ENCODE assay signal across 9 mouse cellular contexts in the genomic region with DNA sequence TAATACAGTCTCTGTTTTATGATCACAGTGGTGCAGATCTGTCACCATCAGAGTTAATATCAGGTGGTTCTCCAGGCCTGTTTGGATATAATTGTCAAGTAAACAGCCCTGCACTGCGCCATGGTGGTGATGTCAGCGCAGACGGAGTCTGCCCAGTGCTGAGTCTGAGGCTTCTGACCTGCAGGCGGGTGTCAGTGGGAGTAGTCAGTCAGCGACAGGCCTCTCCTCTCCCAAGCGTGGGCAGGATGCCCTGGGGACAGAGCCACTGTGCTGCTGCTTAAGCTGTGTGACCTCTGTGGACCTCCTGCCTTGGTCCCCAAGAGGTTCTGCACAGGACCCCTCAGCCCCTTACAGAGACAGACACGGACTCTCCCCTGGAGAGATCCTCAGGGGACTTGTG. TPM values are rescaled to one million over a fixed set of nuclear protein-coding genes. Genes with fewer than 3 reads are reported as not detected.
DNase-seq lines count a peak whose midpoint lies in the region; ATAC-seq and TF ChIP-seq lines count a peak whose summit lies in the region.
"Had no signal": no experiment of that assay in that cellular context is flagged by ENCODE, and none has a peak within 500 bp of the region (broad histone marks: within the 10 kb centered on the region; RNA-seq: fewer than 3 reads in every experiment).

No protein-coding gene starts in this region.

- H3K9ac ChIP-seq in heart, embryonic 11.5 days (ENCODE audit: low read depth, low read length): no peak overlapping the region

- H3K4me1 ChIP-seq in heart, embryonic 11.5 days (ENCODE audit: control insufficient read depth, insufficient read depth, low read length): peaks cover 9% of the 10 kb centered on the region; the same call in 1 of the 2 replicates
- H3K4me1 ChIP-seq in thymus, adult 2 months (replicated peaks; ENCODE audit: control insufficient read depth, insufficient read depth, low read length): peaks cover 5% of the 10 kb centered on the region

- TF ChIP-seq CTCF in thymus, adult 2 months (IDR thresholded peaks at IDR 0.05; ENCODE audit: borderline replicate concordance, control insufficient read depth, extremely low read depth, insufficient read depth, low read length, poor library complexity): no peak

- 74% methylated on average over 7 of the region's 7 CpGs for WGBS in heart, embryonic 11.5 days (ENCODE audit: insufficient replicate concordance)
- 97% methylated on average over 7 of the region's 7 CpGs for WGBS in thymus, adult 2 months

- ATAC-seq in heart, embryonic 11.5 days (replicated peaks; ENCODE audit: insufficient number of reproducible peaks, low FRiP score, low TSS enrichment): no peak

- no peak overlapping the region for H3K4me3 ChIP-seq in heart, embryonic 11.5 days (ENCODE audit: low read depth, low read length)
- no peak overlapping the region for H3K4me3 ChIP-seq in thymus, adult 2 months (ENCODE audit: control insufficient read depth, insufficient read depth, low read length)

- H3K9me3 ChIP-seq in heart, embryonic 11.5 days (replicated peaks; ENCODE audit: control insufficient read depth, low read length): no peaks in the 10 kb centered on the region

- peaks cover 4% of the 10 kb centered on the region; the same call in 1 of the 2 replicates for H3K36me3 ChIP-seq in heart, embryonic 11.5 days (ENCODE audit: control insufficient read depth, insufficient read depth, low read length)
- no peaks in the 10 kb centered on the region for H3K36me3 ChIP-seq in thymus, adult 2 months (ENCODE audit: control insufficient read depth, insufficient read depth, low read length)

- intact Hi-C loops in heart, postnatal 36 days (cut with DNase I): loop anchor here (2.0 to 5.0 kb wide), 2 partner anchors 48 to 160 kb away; no protein-coding TSS in a partner anchor

- peak; percentile 93 for DNase-seq in heart, adult 11 months
- peak; percentile 43 for DNase-seq in brain, adult 2 months (ENCODE audit: low read depth, low spot score)
- peak; percentile 22 to 26 for DNase-seq in heart, postnatal 36 days
- DNase-seq in kidney, postnatal 36 days: peak; percentile 20 to 60
- DNase-seq in spleen, adult 18-20 months: no peak
- DNase-seq in yolk sac, embryonic 10.5 days (ENCODE audit: low spot score): no peak
- DNase-seq in thymus, adult 2 months: no peak

- H3K4me2 ChIP-seq in heart, embryonic 11.5 days: no peak overlapping the region

- H3K27ac ChIP-seq in heart, embryonic 11.5 days (ENCODE audit: low read depth, low read length): no peak overlapping the region
- H3K27ac ChIP-seq in thymus, adult 2 months (ENCODE audit: control insufficient read depth, insufficient read depth, low read length): no peak overlapping the region

- no peaks in the 10 kb centered on the region for H3K27me3 ChIP-seq in heart, embryonic 11.5 days (ENCODE audit: control insufficient read depth, insufficient read depth, low read length)
- H3K27me3 ChIP-seq in thymus, adult 2 months (ENCODE audit: control insufficient read depth, insufficient read depth, low read length): no peaks in the 10 kb centered on the region
- H3K27me3 ChIP-seq: CH12.LX had no signal

- TF ChIP-seq POLR2A in thymus, adult 2 months (IDR thresholded peaks at IDR 0.05; ENCODE audit: control insufficient read depth, extremely low read depth, insufficient read depth, low read length, poor library complexity): no peak

RNA-seq across cellular contexts. Expression of a gene that starts 50.0 kb away (rescaled TPM):
- polyA plus RNA-seq in heart, embryonic 11.5 days (2014; fragmentation: Nextera tagmentation; extraction: Ambion mirVana): 11.9 TPM in 2 replicates
- 10 to 100 TPM; 15.0 to 16.0 TPM for total RNA-seq in heart, postnatal 36 days (2021)
- polyA plus RNA-seq in thymus, adult 2 months (2012; rRNA removed): 21.9 and 24.4 TPM in 2 replicates

Comparison
In these comparisons a context has a peak if more than half of its experiments do, and no peak if none do; other contexts are left out.
1. DNase-seq: peak in heart, adult 11 months (single experiment), brain, adult 2 months (single experiment), heart, postnatal 36 days (2 of 2) and kidney, postnatal 36 days (2 of 2); none in spleen, adult 18-20 months (0 of 2), yolk sac, embryonic 10.5 days (single experiment) and thymus, adult 2 months (single experiment).